Mouse (Mus musculus) C2C12 (cell line): ENCODE results near the gene Zkscan6. TPM values are rescaled to one million over a fixed set of nuclear protein-coding genes. Genes with fewer than 3 reads are reported as not detected.

ENCODE experiments used
- H3K27me3 ChIP-seq: one replicate; pipeline ENCODE4 v1.6.1; 2011; ENCODE audit not compliant: control insufficient read depth, insufficient read depth, insufficient read length
- H3K36me3 ChIP-seq: one replicate; pipeline ENCODE4 v1.6.1; 2011; ENCODE audit not compliant: control insufficient read depth, insufficient read depth
- H3K4me3 ChIP-seq: one replicate; pipeline ENCODE4 v1.5.1; 2011; ENCODE audit warnings: mild to moderate bottlenecking, control low read depth; ENCODE audit not compliant: poor library complexity, insufficient read depth, severe bottlenecking
- H3K79me2 ChIP-seq: one replicate; pipeline ENCODE4 v1.6.1; 2011; ENCODE audit not compliant: control insufficient read depth, insufficient read depth
- H3K79me3 ChIP-seq: one replicate; pipeline ENCODE4 v1.6.1; 2011; ENCODE audit warnings: low read depth, control low read depth
- H3ac ChIP-seq: one replicate; pipeline ENCODE3; 2011; ENCODE audit warnings: low read depth; ENCODE audit not compliant: control insufficient read depth, insufficient read length
- CEBPB ChIP-seq: IDR thresholded peaks from one replicate; pipeline ENCODE4 v1.6.1; 2011; ENCODE audit warnings: low read depth, mild to moderate bottlenecking, control low read depth, moderate library complexity
- CTCF ChIP-seq: IDR thresholded peaks from one replicate; pipeline ENCODE4 v1.5.1; 2011; ENCODE audit not compliant: control insufficient read depth, insufficient read depth, insufficient read length
- FOSL1 ChIP-seq: IDR thresholded peaks from one replicate; pipeline ENCODE4 v1.8.0; 2011; ENCODE audit warnings: mild to moderate bottlenecking, low read length; ENCODE audit not compliant: poor library complexity, insufficient read depth, severe bottlenecking
- MAX ChIP-seq: IDR thresholded peaks from one replicate; pipeline ENCODE4 v1.6.1; 2011; ENCODE audit warnings: mild to moderate bottlenecking, control low read depth
- MYOD1 ChIP-seq: IDR thresholded peaks from one replicate; pipeline ENCODE4 v1.6.1; 2011; ENCODE audit warnings: low read depth; ENCODE audit not compliant: control insufficient read depth, insufficient read length
- MYOG ChIP-seq: IDR thresholded peaks from one replicate; pipeline ENCODE4 v1.6.1; 2011; ENCODE audit not compliant: control insufficient read depth, insufficient read length; ENCODE audit errors: extremely low read depth
- USF1 ChIP-seq: IDR thresholded peaks from one replicate; pipeline ENCODE4 v1.6.1; 2011; ENCODE audit warnings: low read depth, mild to moderate bottlenecking, control low read depth, moderate library complexity
- polyA plus RNA-seq: library from polyadenylated mRNA; unstranded; fragments of >200 nt; fragmentation: generic; extraction: Trizol; gene quantifications from one replicate; pipeline ENCODE4 v1.2.1, GENCODE M21; 2012; ENCODE audit warnings: missing spikeins

Gene Zkscan6
- polyA plus RNA-seq, 1 experiment, result 5.6 TPM

DNA sequence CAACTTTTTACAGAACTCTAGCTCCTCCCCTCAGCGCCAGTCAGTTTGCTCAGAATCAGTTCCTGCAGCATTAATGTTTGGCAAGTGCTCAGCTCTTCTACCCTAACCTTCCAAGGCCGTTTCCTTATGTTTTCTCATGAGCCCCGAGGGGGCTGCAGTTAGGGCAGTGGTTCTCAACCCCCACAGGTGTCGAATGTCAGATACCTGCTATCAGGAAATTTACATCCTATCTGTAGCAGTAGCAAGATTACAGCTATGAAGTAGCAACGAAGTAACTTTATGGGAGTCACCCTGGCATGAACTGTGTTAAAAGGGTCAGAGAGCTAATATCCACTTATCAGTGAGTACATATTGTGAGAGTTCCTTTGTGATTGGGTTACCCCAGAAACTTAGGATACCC is 39.5 kb downstream of the Zkscan6 start:
- Histone ChIP-seq H3ac (no peak overlapping the region), H3K36me3 (no peaks in the 10 kb centered on the region), H3K4me3 (no peak overlapping the region), H3K27me3 (no peaks in the 10 kb centered on the region), H3K79me3 (no peaks in the 10 kb centered on the region), H3K79me2 (no peaks in the 10 kb centered on the region)
- TF ChIP-seq FOSL1, result no peak
- no peak for TF ChIP-seq CTCF
- TF ChIP-seq MAX, result no peak

DNA sequence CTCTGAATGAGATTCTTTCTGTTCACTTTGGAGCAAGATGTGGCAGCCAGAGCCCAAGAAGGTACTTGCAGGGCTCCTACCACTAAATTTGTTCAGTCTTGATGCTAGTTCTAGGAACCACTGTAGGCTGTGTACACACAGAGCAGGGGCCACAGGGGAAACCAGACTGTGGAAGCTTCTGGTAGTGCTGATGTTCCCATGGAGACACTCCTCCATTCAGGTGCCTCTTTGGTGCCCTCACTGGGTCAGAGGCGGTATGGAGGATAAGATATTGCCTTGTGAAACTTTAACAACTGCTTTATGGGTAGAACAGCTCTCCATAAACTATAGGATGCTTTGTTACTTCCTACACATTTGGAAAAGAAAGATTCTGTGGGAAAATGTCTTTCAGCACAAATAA is 45.1 kb downstream of the Zkscan6 start:
- Histone ChIP-seq H3K4me3 (no peak overlapping the region), H3K79me2 (no peaks in the 10 kb centered on the region), H3K36me3 (no peaks in the 10 kb centered on the region), H3ac (no peak overlapping the region), H3K79me3 (no peaks in the 10 kb centered on the region), H3K27me3 (peaks cover 1% of the 10 kb centered on the region)
- TF ChIP-seq FOSL1, result no peak
- no peak for TF ChIP-seq MYOG
- TF ChIP-seq MAX, result no peak
- no peak for TF ChIP-seq CTCF
- no peak for TF ChIP-seq USF1
- TF ChIP-seq MYOD1, result no peak
- TF ChIP-seq CEBPB, result no peak

DNA sequence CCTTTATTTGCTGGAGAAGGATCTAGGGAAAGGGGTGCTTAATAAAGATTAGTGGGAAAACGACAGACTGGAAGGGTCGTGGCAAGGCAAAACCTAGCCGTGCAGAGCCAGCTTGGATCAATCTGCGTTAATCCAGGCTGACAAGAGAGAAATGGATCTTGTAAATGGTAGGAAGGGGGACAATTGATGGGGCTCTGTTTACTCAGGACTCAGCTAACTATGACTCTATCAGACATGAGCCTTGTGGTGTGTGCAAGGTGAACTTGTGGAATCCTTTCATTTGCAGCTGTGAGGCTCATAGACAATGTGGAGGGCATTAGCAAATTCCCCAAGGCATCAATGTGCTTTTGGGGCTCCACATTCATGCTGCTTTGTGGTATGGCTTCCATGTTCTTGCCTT is 54.5 kb downstream of the Zkscan6 start:
- Histone ChIP-seq H3ac (no peak overlapping the region), H3K27me3 (peaks cover 8% of the 10 kb centered on the region), H3K79me2 (no peaks in the 10 kb centered on the region), H3K36me3 (no peaks in the 10 kb centered on the region), H3K79me3 (no peaks in the 10 kb centered on the region), H3K4me3 (no peak overlapping the region)
- TF ChIP-seq CTCF (no peak), MYOG (no peak), FOSL1 (no peak), USF1 (no peak), MAX (no peak), CEBPB (no peak), MYOD1 (no peak)

DNA sequence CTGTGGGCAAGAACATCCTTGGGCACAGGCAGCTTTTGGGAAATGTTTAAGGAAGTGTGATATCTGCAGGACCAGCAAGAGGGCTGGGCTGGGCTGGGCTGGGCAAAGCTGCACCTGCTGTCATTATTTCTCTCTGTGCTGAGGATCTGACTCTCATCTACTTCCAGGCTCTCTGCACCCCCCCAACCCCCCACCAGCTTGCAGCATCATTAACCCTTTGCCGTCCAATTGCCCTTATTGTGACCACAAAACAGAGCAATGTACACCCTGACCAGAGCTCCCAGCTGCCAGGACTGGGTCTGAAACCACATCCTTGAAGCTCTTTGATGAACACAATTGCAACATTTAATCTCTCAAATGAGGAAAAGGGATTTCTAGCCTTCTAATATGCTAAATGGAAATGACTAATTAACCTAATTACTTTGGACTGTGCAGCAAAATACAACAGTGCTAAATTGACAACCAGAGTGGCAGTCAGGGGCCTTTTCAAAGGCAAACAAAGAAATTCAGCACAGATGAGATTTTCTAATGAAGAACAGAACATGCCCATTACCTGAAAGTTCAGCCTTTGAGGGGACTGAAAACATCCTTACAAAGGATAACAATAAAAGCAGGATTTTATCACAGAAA is 70.3 kb downstream of the Zkscan6 start:
- Histone ChIP-seq H3ac (no peak overlapping the region), H3K36me3 (no peaks in the 10 kb centered on the region), H3K79me3 (no peaks in the 10 kb centered on the region), H3K27me3 (no peaks in the 10 kb centered on the region), H3K4me3 (no peak overlapping the region), H3K79me2 (no peaks in the 10 kb centered on the region)
- TF ChIP-seq USF1 (no peak), MYOG (no peak), CTCF (no peak), CEBPB (no peak), MAX (no peak), MYOD1 (no peak), FOSL1 (no peak)

Other genes starting within 250 kb of the Zkscan6 start
- gene Map2k4, start 18.9 kb upstream of the Zkscan6 start, polyA plus RNA-seq, result 20.3 TPM